Mouse (Mus musculus) adrenal gland, postnatal 4 days (tissue): ENCODE measurements around the gene Ispd. TPM values are rescaled to one million over a fixed set of nuclear protein-coding genes. Genes with fewer than 3 reads are reported as not detected.

Experiments
- DNase-seq, 2 experiments: peaks; one replicate each; pipeline ENCODE4 v3.0.0; 2021 to 2022; ENCODE audit warnings: low spot score in 2 of 2, mixed read lengths in 2 of 2
- total RNA-seq, 2 experiments: library from RNA; stranded (reverse); gene quantifications; 2 replicates each; pipeline ENCODE4 v1.2.3; 2021

Gene Ispd
- total RNA-seq, 2 experiments from 2014 or later: 8.3 to 10.7 TPM

- DNase-seq: no peak
Observed at GRCm38 (mm10) chr12:36468325-36469044, 87.2 kb downstream of the Ispd start.

GRCm38 (mm10) chr12:36471411-36471810 is 90.2 kb downstream of the Ispd start:
- no peak for DNase-seq

- no peak for DNase-seq
Observed at GRCm38 (mm10) chr12:36474171-36474570, 92.9 kb downstream of the Ispd start.

GRCm38 (mm10) chr12:36475269-36475668 is 94.0 kb downstream of the Ispd start:
- DNase-seq: no peak

- no peak for DNase-seq
Observed at GRCm38 (mm10) chr12:36476476-36476875, 95.2 kb downstream of the Ispd start.

- DNase-seq: no peak
Observed at GRCm38 (mm10) chr12:36477501-36477900, 96.3 kb downstream of the Ispd start.

- no peak for DNase-seq
Observed at GRCm38 (mm10) chr12:36477926-36478325, 96.7 kb downstream of the Ispd start.

- DNase-seq: no peak
Observed at GRCm38 (mm10) chr12:36481742-36482141, 100.5 kb downstream of the Ispd start.

- DNase-seq: no peak
Observed at GRCm38 (mm10) chr12:36483346-36483745, 102.1 kb downstream of the Ispd start.

- DNase-seq: no peak
Observed at GRCm38 (mm10) chr12:36497565-36497964, 116.3 kb downstream of the Ispd start.

- no peak for DNase-seq
Observed at GRCm38 (mm10) chr12:36507111-36507903, 126.1 kb downstream of the Ispd start.

- DNase-seq: no peak
Observed at GRCm38 (mm10) chr12:36509954-36510642, 128.8 kb downstream of the Ispd start.

- DNase-seq: no peak
Observed at GRCm38 (mm10) chr12:36521774-36522173, 140.5 kb downstream of the Ispd start.

GRCm38 (mm10) chr12:36523515-36523914 is 142.3 kb downstream of the Ispd start:
- DNase-seq: no peak

- no peak for DNase-seq
Observed at GRCm38 (mm10) chr12:36530920-36531319, 149.7 kb downstream of the Ispd start.

- no peak for DNase-seq
Observed at GRCm38 (mm10) chr12:36531421-36532072, 150.3 kb downstream of the Ispd start.

GRCm38 (mm10) chr12:36532525-36532924 is 151.3 kb downstream of the Ispd start:
- DNase-seq: no peak

GRCm38 (mm10) chr12:36533160-36533900 is 152.1 kb downstream of the Ispd start:
- no peak for DNase-seq

GRCm38 (mm10) chr12:36534589-36534988 is 153.3 kb downstream of the Ispd start:
- DNase-seq: no peak

GRCm38 (mm10) chr12:36545318-36545717 is 164.1 kb downstream of the Ispd start:
- no peak for DNase-seq

- no peak for DNase-seq
Observed at GRCm38 (mm10) chr12:36549474-36549873, 168.2 kb downstream of the Ispd start.
